Mouse (Mus musculus): ENCODE results near the gene Cyp4f39.

Gene Cyp4f39

GRCm38 (mm10) chr17:32452482-32452881, at the start of gene Cyp4f39:
TSS of gene Cyp4f39 (plus strand) at chr17:32452723.
- in situ Hi-C loops (cut with MboI; ENCODE audit: unreplicated experiment in 2 of 2) = no loop called here

- in situ Hi-C loops (cut with MboI; ENCODE audit: unreplicated experiment in 2 of 2) = no loop called here
Measured at GRCm38 (mm10) chr17:32402779-32403157, 49.8 kb upstream of the Cyp4f39 start.

- in situ Hi-C loops (cut with MboI; ENCODE audit: unreplicated experiment in 2 of 2) = no loop called here
Measured at GRCm38 (mm10) chr17:32403417-32403816, 49.1 kb upstream of the Cyp4f39 start, which contains the start of gene Rasal3. TSS of gene Rasal3 (minus strand) at chr17:32403583.

GRCm38 (mm10) chr17:32411898-32412297, 40.6 kb upstream of the Cyp4f39 start:
- in situ Hi-C loops (cut with MboI; ENCODE audit: unreplicated experiment in 2 of 2) = no loop called here

GRCm38 (mm10) chr17:32415417-32416020, 37.0 kb upstream of the Cyp4f39 start:
- in situ Hi-C loops (cut with MboI; ENCODE audit: unreplicated experiment in 2 of 2) = no loop called here

- in situ Hi-C loops (cut with MboI; ENCODE audit: unreplicated experiment in 2 of 2) = no loop called here
Measured at GRCm38 (mm10) chr17:32416771-32417170, 35.8 kb upstream of the Cyp4f39 start.

- in situ Hi-C loops (cut with MboI; ENCODE audit: unreplicated experiment in 2 of 2) = no loop called here
Measured at GRCm38 (mm10) chr17:32419989-32420388, 32.5 kb upstream of the Cyp4f39 start.

- in situ Hi-C loops (cut with MboI; ENCODE audit: unreplicated experiment in 2 of 2) = no loop called here
Measured at GRCm38 (mm10) chr17:32420781-32421180, 31.7 kb upstream of the Cyp4f39 start.

- in situ Hi-C loops (cut with MboI; ENCODE audit: unreplicated experiment in 2 of 2) = no loop called here
Measured at GRCm38 (mm10) chr17:32424034-32424433, 28.5 kb upstream of the Cyp4f39 start, which contains the start of gene Pglyrp2. TSS of gene Pglyrp2 (minus strand) at chr17:32424167.

GRCm38 (mm10) chr17:32426610-32427009, 25.9 kb upstream of the Cyp4f39 start:
- in situ Hi-C loops (cut with MboI; ENCODE audit: unreplicated experiment in 2 of 2) = loop anchor here in 1 of 2 experiments (5.0 kb wide), 1 partner anchor 34 kb away; no protein-coding TSS in a partner anchor

GRCm38 (mm10) chr17:32431972-32432371, 20.6 kb upstream of the Cyp4f39 start:
- in situ Hi-C loops (cut with MboI; ENCODE audit: unreplicated experiment in 2 of 2) = loop anchor here (5.0 to 10.0 kb wide), 3 partner anchors 47 to 90 kb away; partner anchors contain the start of genes Akap8l (in 1 of the 2) and Wiz (in 1 of the 2)

GRCm38 (mm10) chr17:32434324-32434723, 18.2 kb upstream of the Cyp4f39 start:
- in situ Hi-C loops (cut with MboI; ENCODE audit: unreplicated experiment in 2 of 2) = loop anchor here (5.0 to 10.0 kb wide), 3 partner anchors 50 to 92 kb away; partner anchors contain the start of genes Akap8l (in 1 of the 2) and Wiz (in 1 of the 2)

GRCm38 (mm10) chr17:32435151-32435550, 17.4 kb upstream of the Cyp4f39 start:
- in situ Hi-C loops (cut with MboI; ENCODE audit: unreplicated experiment in 2 of 2) = loop anchor here in 1 of 2 experiments (10.0 kb wide), 1 partner anchor 50 kb away; the partner anchor contains the start of gene Wiz

GRCm38 (mm10) chr17:32437106-32437505, 15.4 kb upstream of the Cyp4f39 start:
- in situ Hi-C loops (cut with MboI; ENCODE audit: unreplicated experiment in 2 of 2) = loop anchor here in 1 of 2 experiments (10.0 kb wide), 1 partner anchor 52 kb away; the partner anchor contains the start of gene Wiz

- in situ Hi-C loops (cut with MboI; ENCODE audit: unreplicated experiment in 2 of 2) = no loop called here
Measured at GRCm38 (mm10) chr17:32443245-32443644, 9.3 kb upstream of the Cyp4f39 start.

GRCm38 (mm10) chr17:32445016-32445415, 7.5 kb upstream of the Cyp4f39 start:
- in situ Hi-C loops (cut with MboI; ENCODE audit: unreplicated experiment in 2 of 2) = no loop called here

- in situ Hi-C loops (cut with MboI; ENCODE audit: unreplicated experiment in 2 of 2) = no loop called here
Measured at GRCm38 (mm10) chr17:32447195-32447594, 5.3 kb upstream of the Cyp4f39 start.

GRCm38 (mm10) chr17:32449042-32449441, 3.5 kb upstream of the Cyp4f39 start:
- in situ Hi-C loops (cut with MboI; ENCODE audit: unreplicated experiment in 2 of 2) = no loop called here

GRCm38 (mm10) chr17:32450844-32451537, 1.5 kb upstream of the Cyp4f39 start:
- in situ Hi-C loops (cut with MboI; ENCODE audit: unreplicated experiment in 2 of 2) = no loop called here

GRCm38 (mm10) chr17:32454188-32454587, 1.7 kb downstream of the Cyp4f39 start:
- in situ Hi-C loops (cut with MboI; ENCODE audit: unreplicated experiment in 2 of 2) = no loop called here

GRCm38 (mm10) chr17:32454997-32455396, 2.5 kb downstream of the Cyp4f39 start:
- in situ Hi-C loops (cut with MboI; ENCODE audit: unreplicated experiment in 2 of 2) = no loop called here

- in situ Hi-C loops (cut with MboI; ENCODE audit: unreplicated experiment in 2 of 2) = no loop called here
Measured at GRCm38 (mm10) chr17:32468494-32468893, 16.0 kb downstream of the Cyp4f39 start.
